Mouse (Mus musculus) effector memory CD4-positive, alpha-beta T cell, adult 7 months (primary cell): Measurements from ENCODE around the gene Olfr1223. TPM values are rescaled to one million over a fixed set of nuclear protein-coding genes. Genes with fewer than 3 reads are reported as not detected.

Experiments
- polyA plus RNA-seq: library from polyadenylated mRNA; unstranded; fragments of 100-300 nt; shearing (Covaris generic); gene quantifications from one replicate; pipeline ENCODE4 v1.2.1, GENCODE M21; 2017

The Olfr1223 gene
- polyA plus RNA-seq, result not detected

DNA sequence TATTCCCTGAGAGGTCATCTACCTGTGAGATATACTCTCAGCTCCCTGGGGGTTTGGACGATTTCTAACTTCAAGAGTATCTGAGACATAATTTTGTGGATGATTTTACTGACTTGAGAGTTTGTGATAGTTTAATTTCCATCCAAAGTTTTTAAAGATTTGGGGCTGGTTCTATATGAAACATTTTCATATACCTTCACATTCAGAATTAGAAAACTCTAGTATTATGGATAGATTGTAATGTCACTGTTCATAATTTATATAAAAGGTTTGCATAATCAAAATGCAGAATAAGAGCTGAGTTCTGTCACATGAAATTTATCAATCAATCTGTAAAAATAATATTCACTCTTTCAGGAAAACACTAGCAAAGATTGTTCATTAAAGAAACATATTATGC, at the start of gene Olfr1223:
Olfr1223 (minus strand) TSS at position 101 of the 400 bp plus-strand sequence.

DNA sequence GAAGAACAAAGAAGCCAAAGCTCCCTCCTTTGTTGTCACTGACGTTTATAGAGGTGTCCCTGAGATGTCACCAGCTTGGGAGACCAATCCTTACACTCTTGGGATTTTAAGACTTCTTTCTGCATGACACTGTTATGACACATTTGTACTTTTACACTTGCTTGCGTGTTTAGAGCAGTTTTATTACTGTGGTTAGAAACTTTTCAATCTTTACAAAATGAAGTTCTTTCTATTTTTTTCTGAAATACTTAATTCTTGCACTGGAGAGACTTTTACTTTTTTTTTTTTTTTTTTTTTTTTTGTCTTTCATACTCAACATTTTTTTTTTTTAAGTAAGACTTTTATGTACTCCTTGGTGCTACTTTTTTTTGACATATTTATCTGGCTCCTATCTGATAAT, 48.6 kb upstream of the Olfr1223 start, which contains the start of gene Olfr1226:
Olfr1226 (minus strand) TSS at position 101 of the 400 bp plus-strand sequence.

DNA sequence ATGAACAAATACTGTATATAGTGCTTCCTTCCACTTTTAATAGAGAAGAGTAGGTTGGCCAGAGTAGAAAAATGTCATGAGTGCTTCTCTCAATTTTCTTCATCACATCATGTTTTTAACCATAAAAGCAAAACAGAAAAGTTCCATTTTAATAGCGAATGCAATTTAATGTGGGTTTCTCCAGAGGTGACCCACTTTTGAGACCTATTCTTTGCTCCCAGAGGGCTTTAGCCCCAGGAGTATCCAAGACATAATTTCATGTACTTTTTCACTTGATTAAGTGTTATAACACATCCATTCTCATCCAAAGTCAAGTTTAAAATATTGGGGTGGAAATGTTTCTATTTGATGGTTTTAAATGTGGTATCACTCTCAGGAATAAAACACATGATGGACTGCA, 23.2 kb upstream of the Olfr1223 start, which contains the start of gene Olfr1225:
Olfr1225 (minus strand) TSS at position 101 of the 400 bp plus-strand sequence.

GRCm38 (mm10) chr2:89163991-89164390, 12.6 kb upstream of the Olfr1223 start, which contains the start of gene Olfr1224-ps1:
Gene Olfr1224-ps1, minus strand, starts transcription at chr2:89164091.

GRCm38 (mm10) chr2:89132954-89133353, 18.4 kb downstream of the Olfr1223 start, which contains the start of gene Olfr1222:
Gene Olfr1222, minus strand, starts transcription at chr2:89133054.

DNA sequence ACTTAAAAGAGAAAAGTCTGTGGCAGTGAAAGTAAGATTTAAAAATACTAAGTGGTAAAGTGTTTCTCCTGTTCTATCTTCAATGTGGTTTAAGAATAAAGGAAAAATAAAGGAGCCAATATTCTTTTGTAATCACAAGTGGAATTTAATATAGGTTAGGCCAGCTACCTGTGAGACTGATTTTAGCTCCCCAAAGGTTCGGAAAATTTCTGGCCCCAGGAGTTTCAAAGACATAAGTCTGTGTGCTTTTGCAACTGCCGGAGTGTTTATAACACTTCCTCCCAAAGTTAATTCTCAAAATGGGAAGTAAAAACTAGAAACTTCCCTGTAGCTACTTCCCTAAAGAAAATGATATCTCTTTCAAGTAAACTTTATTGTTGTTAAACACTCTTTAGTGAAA, 34.2 kb downstream of the Olfr1223 start, which contains the start of gene Olfr1221:
Olfr1221 (minus strand) TSS at position 101 of the 400 bp plus-strand sequence.

DNA sequence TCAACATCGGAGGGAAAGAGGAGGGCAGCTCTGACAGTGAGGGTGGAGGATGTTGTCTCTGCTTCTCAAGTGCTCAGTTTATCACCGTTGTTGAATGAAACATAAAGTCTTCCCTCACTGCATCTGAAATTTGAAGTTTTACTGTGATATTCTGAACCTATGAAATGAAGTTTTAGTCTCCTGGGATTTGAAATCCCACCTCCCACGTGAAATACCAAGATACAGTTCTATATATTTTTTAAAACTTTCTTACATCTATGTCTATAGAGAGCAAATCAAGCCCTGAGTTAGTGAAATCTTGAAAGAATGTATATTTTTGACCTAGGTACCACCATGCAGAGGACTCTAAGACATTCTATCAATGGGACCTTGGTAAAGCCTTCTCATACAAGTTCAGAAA, 44.6 kb downstream of the Olfr1223 start, which contains the start of gene Olfr1220:
Olfr1220 (minus strand) TSS at position 101 of the 400 bp plus-strand sequence.

Other genes starting within 250 kb of the Olfr1223 start
- gene Olfr1208, start 249.2 kb downstream of the Olfr1223 start, polyA plus RNA-seq, result not detected
- not detected for gene Olfr1209, start 236.4 kb downstream of the Olfr1223 start, polyA plus RNA-seq
- not detected for gene Olfr1211, start 213.4 kb downstream of the Olfr1223 start, polyA plus RNA-seq
- gene Olfr1212, start 197.6 kb downstream of the Olfr1223 start, polyA plus RNA-seq, result not detected
- not detected for gene Gm13762, start 171.3 kb downstream of the Olfr1223 start, polyA plus RNA-seq
- gene Olfr1214, start 158.9 kb downstream of the Olfr1223 start, polyA plus RNA-seq, result not detected
- gene Olfr1215, start 144.6 kb downstream of the Olfr1223 start, polyA plus RNA-seq, result 0.15 TPM
- gene Olfr1216, start 133.2 kb downstream of the Olfr1223 start, polyA plus RNA-seq, result not detected
- gene Olfr1217, start 119.5 kb downstream of the Olfr1223 start, polyA plus RNA-seq, result not detected
- gene Olfr1218, start 90.4 kb downstream of the Olfr1223 start, polyA plus RNA-seq, result not detected
- gene Olfr1219, start 68.0 kb downstream of the Olfr1223 start, polyA plus RNA-seq, result not detected
- gene Olfr1220, start 44.7 kb downstream of the Olfr1223 start, polyA plus RNA-seq, result 0.15 TPM
- not detected for gene Olfr1221, start 34.3 kb downstream of the Olfr1223 start, polyA plus RNA-seq
- not detected for gene Olfr1222, start 18.5 kb downstream of the Olfr1223 start, polyA plus RNA-seq
- gene Olfr1224-ps1, start 12.5 kb upstream of the Olfr1223 start, polyA plus RNA-seq, result not detected
- not detected for gene Olfr1225, start 23.1 kb upstream of the Olfr1223 start, polyA plus RNA-seq
- 0.10 TPM for gene Olfr1226, start 48.5 kb upstream of the Olfr1223 start, polyA plus RNA-seq
- not detected for gene Olfr1228, start 102.5 kb upstream of the Olfr1223 start, polyA plus RNA-seq
- gene Olfr1229, start 136.5 kb upstream of the Olfr1223 start, polyA plus RNA-seq, result not detected
- not detected for gene Olfr1230, start 145.7 kb upstream of the Olfr1223 start, polyA plus RNA-seq
- not detected for gene Olfr1231, start 155.5 kb upstream of the Olfr1223 start, polyA plus RNA-seq
- gene Olfr1232, start 178.1 kb upstream of the Olfr1223 start, polyA plus RNA-seq, result not detected
- gene Olfr1233, start 190.8 kb upstream of the Olfr1223 start, polyA plus RNA-seq, result 0.11 TPM
- gene Olfr1234, start 213.3 kb upstream of the Olfr1223 start, polyA plus RNA-seq, result not detected